Mouse (Mus musculus): ENCODE data around the gene Il17a. TPM values are rescaled to one million over a fixed set of nuclear protein-coding genes. Genes with fewer than 3 reads are reported as not detected.

Il17a gene
- polyA plus RNA-seq, 1 experiment from 2014 or later, result not detected

GRCm38 (mm10) chr1:20700011-20700410 lies 30.7 kb upstream of the Il17a start:
- H3K27ac ChIP-seq (ENCODE audit: low read depth, low read length), result no peak overlapping the region
- H3K27me3 ChIP-seq (ENCODE audit: control insufficient read depth, insufficient read depth, low read length), result no peaks in the 10 kb centered on the region
- no peaks in the 10 kb centered on the region for H3K4me1 ChIP-seq (ENCODE audit: control insufficient read depth, insufficient read depth, low read length)
- ATAC-seq (ENCODE audit: low FRiP score, low TSS enrichment), result no peak
- H3K36me3 ChIP-seq (ENCODE audit: control insufficient read depth, insufficient read depth, low read length), result no peaks in the 10 kb centered on the region
- no peak overlapping the region for H3K4me3 ChIP-seq (ENCODE audit: low read length)
- H3K4me2 ChIP-seq (replicated peaks; ENCODE audit: low read depth, low read length), result no peak overlapping the region
- no peak overlapping the region for H3K9ac ChIP-seq (ENCODE audit: low read depth, low read length)
- 62% methylated on average over 3 of the region's 3 CpGs for WGBS
- H3K9me3 ChIP-seq (ENCODE audit: control insufficient read depth, low read length), result no peaks in the 10 kb centered on the region

GRCm38 (mm10) chr1:20736572-20736971 lies 5.9 kb downstream of the Il17a start:
- Histone ChIP-seq H3K9ac (ENCODE audit: low read depth, low read length) (no peak overlapping the region), H3K27me3 (ENCODE audit: control insufficient read depth, insufficient read depth, low read length) (no peaks in the 10 kb centered on the region), H3K4me2 (replicated peaks; ENCODE audit: low read depth, low read length) (no peak overlapping the region), H3K36me3 (ENCODE audit: control insufficient read depth, insufficient read depth, low read length) (no peaks in the 10 kb centered on the region), H3K9me3 (ENCODE audit: control insufficient read depth, low read length) (no peaks in the 10 kb centered on the region), H3K4me3 (ENCODE audit: low read length) (no peak overlapping the region), H3K27ac (ENCODE audit: low read depth, low read length) (no peak overlapping the region), H3K4me1 (ENCODE audit: control insufficient read depth, insufficient read depth, low read length) (no peaks in the 10 kb centered on the region)
- 76% methylated on average over 4 of the region's 4 CpGs for WGBS
- ATAC-seq (ENCODE audit: low FRiP score, low TSS enrichment), result no peak

GRCm38 (mm10) chr1:20738483-20738882 lies 7.8 kb downstream of the Il17a start:
- Histone ChIP-seq H3K36me3 (ENCODE audit: control insufficient read depth, insufficient read depth, low read length) (no peaks in the 10 kb centered on the region), H3K9ac (ENCODE audit: low read depth, low read length) (no peak overlapping the region), H3K27ac (ENCODE audit: low read depth, low read length) (no peak overlapping the region), H3K27me3 (ENCODE audit: control insufficient read depth, insufficient read depth, low read length) (no peaks in the 10 kb centered on the region), H3K4me2 (replicated peaks; ENCODE audit: low read depth, low read length) (no peak overlapping the region), H3K4me1 (ENCODE audit: control insufficient read depth, insufficient read depth, low read length) (no peaks in the 10 kb centered on the region), H3K4me3 (ENCODE audit: low read length) (no peak overlapping the region), H3K9me3 (ENCODE audit: control insufficient read depth, low read length) (no peaks in the 10 kb centered on the region)
- no peak for ATAC-seq (ENCODE audit: low FRiP score, low TSS enrichment)
- 86% methylated on average over 2 of the region's 2 CpGs for WGBS

GRCm38 (mm10) chr1:20740496-20740998 lies 9.8 kb downstream of the Il17a start:
- no peak overlapping the region for H3K4me2 ChIP-seq (replicated peaks; ENCODE audit: low read depth, low read length)
- no peaks in the 10 kb centered on the region for H3K27me3 ChIP-seq (ENCODE audit: control insufficient read depth, insufficient read depth, low read length)
- no peaks in the 10 kb centered on the region for H3K4me1 ChIP-seq (ENCODE audit: control insufficient read depth, insufficient read depth, low read length)
- no peak for ATAC-seq (ENCODE audit: low FRiP score, low TSS enrichment)
- 80% methylated on average over 3 of the region's 3 CpGs for WGBS
- H3K36me3 ChIP-seq (ENCODE audit: control insufficient read depth, insufficient read depth, low read length), result no peaks in the 10 kb centered on the region
- H3K9ac ChIP-seq (ENCODE audit: low read depth, low read length), result no peak overlapping the region
- no peaks in the 10 kb centered on the region for H3K9me3 ChIP-seq (ENCODE audit: control insufficient read depth, low read length)
- no peak overlapping the region for H3K27ac ChIP-seq (ENCODE audit: low read depth, low read length)
- no peak overlapping the region for H3K4me3 ChIP-seq (ENCODE audit: low read length)

GRCm38 (mm10) chr1:20754439-20754838 lies 23.7 kb downstream of the Il17a start:
- no peak overlapping the region for H3K4me3 ChIP-seq (ENCODE audit: low read length)
- H3K27ac ChIP-seq (ENCODE audit: low read depth, low read length), result no peak overlapping the region
- no peaks in the 10 kb centered on the region for H3K27me3 ChIP-seq (ENCODE audit: control insufficient read depth, insufficient read depth, low read length)
- H3K9me3 ChIP-seq (ENCODE audit: control insufficient read depth, low read length), result no peaks in the 10 kb centered on the region
- no peak for ATAC-seq (ENCODE audit: low FRiP score, low TSS enrichment)
- H3K4me1 ChIP-seq (ENCODE audit: control insufficient read depth, insufficient read depth, low read length), result no peaks in the 10 kb centered on the region
- H3K9ac ChIP-seq (ENCODE audit: low read depth, low read length), result no peak overlapping the region
- WGBS, result 85% methylated on average over 10 of the region's 10 CpGs
- H3K4me2 ChIP-seq (replicated peaks; ENCODE audit: low read depth, low read length), result no peak overlapping the region
- H3K36me3 ChIP-seq (ENCODE audit: control insufficient read depth, insufficient read depth, low read length), result no peaks in the 10 kb centered on the region

- ATAC-seq (ENCODE audit: low FRiP score, low TSS enrichment), result no peak
- Histone ChIP-seq H3K36me3 (ENCODE audit: control insufficient read depth, insufficient read depth, low read length) (no peaks in the 10 kb centered on the region), H3K9me3 (ENCODE audit: control insufficient read depth, low read length) (no peaks in the 10 kb centered on the region), H3K27ac (ENCODE audit: low read depth, low read length) (no peak overlapping the region), H3K4me2 (replicated peaks; ENCODE audit: low read depth, low read length) (no peak overlapping the region), H3K27me3 (ENCODE audit: control insufficient read depth, insufficient read depth, low read length) (no peaks in the 10 kb centered on the region), H3K9ac (ENCODE audit: low read depth, low read length) (no peak overlapping the region), H3K4me3 (ENCODE audit: low read length) (no peak overlapping the region), H3K4me1 (ENCODE audit: control insufficient read depth, insufficient read depth, low read length) (no peaks in the 10 kb centered on the region)
- WGBS, result 82% methylated on average over 3 of the region's 3 CpGs
Observed at GRCm38 (mm10) chr1:20757586-20757985, 26.9 kb downstream of the Il17a start.

DNA sequence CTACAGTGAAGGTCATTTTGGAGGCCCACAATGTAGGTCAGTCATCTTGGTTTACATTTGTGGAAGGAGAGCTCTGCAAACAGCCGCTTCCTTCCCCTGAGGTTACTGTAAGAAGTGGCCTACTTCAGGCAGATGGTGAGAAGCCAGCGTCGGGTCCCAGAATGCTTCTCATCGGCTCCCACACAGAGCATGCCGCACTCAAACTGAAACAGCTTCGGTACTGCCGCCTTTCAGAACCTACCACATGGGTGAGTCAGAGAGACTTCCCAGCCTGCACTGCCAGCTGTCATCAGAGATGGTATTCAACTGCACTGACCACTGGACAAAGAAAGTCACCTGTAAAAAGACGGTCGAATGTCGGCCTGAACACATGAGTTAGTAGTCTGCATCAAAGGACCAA lies 29.1 kb downstream of the Il17a start:
- H3K9ac ChIP-seq (ENCODE audit: low read depth, low read length), result no peak overlapping the region
- no peak for ATAC-seq (ENCODE audit: low FRiP score, low TSS enrichment)
- H3K4me3 ChIP-seq (ENCODE audit: low read length), result no peak overlapping the region
- H3K27me3 ChIP-seq (ENCODE audit: control insufficient read depth, insufficient read depth, low read length), result no peaks in the 10 kb centered on the region
- no peaks in the 10 kb centered on the region for H3K9me3 ChIP-seq (ENCODE audit: control insufficient read depth, low read length)
- WGBS, result 84% methylated on average over 10 of the region's 10 CpGs
- H3K27ac ChIP-seq (ENCODE audit: low read depth, low read length), result no peak overlapping the region
- no peak overlapping the region for H3K4me2 ChIP-seq (replicated peaks; ENCODE audit: low read depth, low read length)
- no peaks in the 10 kb centered on the region for H3K36me3 ChIP-seq (ENCODE audit: control insufficient read depth, insufficient read depth, low read length)
- H3K4me1 ChIP-seq (ENCODE audit: control insufficient read depth, insufficient read depth, low read length), result no peaks in the 10 kb centered on the region

GRCm38 (mm10) chr1:20760331-20760730 lies 29.6 kb downstream of the Il17a start:
- Histone ChIP-seq H3K4me3 (ENCODE audit: low read length) (no peak overlapping the region), H3K4me1 (ENCODE audit: control insufficient read depth, insufficient read depth, low read length) (no peaks in the 10 kb centered on the region), H3K27ac (ENCODE audit: low read depth, low read length) (no peak overlapping the region), H3K4me2 (replicated peaks; ENCODE audit: low read depth, low read length) (no peak overlapping the region), H3K9me3 (ENCODE audit: control insufficient read depth, low read length) (no peaks in the 10 kb centered on the region), H3K9ac (ENCODE audit: low read depth, low read length) (no peak overlapping the region), H3K36me3 (ENCODE audit: control insufficient read depth, insufficient read depth, low read length) (no peaks in the 10 kb centered on the region), H3K27me3 (ENCODE audit: control insufficient read depth, insufficient read depth, low read length) (no peaks in the 10 kb centered on the region)
- ATAC-seq (ENCODE audit: low FRiP score, low TSS enrichment), result no peak
- WGBS, result 88% methylated on average over 5 of the region's 5 CpGs

DNA sequence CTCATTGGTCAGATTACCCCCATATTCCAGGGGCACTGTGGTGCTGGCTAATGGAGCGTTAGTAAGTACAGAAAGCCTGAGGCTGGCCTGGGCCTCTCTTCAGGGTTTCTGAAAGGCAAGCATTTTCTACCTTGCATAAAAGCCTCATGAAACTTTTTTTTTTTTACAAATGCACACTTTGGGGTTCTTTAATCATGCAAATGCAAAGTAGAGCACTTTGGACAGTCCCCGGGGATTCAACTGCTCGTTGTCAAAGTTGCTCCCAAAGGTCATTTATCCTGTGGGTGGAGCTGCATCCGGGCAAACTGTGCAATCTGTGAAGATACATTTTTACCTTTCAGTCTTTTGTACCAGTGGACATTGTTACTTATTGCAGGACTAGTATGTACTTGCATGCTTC lies 30.7 kb downstream of the Il17a start:
- H3K36me3 ChIP-seq (ENCODE audit: control insufficient read depth, insufficient read depth, low read length), result no peaks in the 10 kb centered on the region
- H3K4me2 ChIP-seq (replicated peaks; ENCODE audit: low read depth, low read length), result no peak overlapping the region
- no peak overlapping the region for H3K27ac ChIP-seq (ENCODE audit: low read depth, low read length)
- no peaks in the 10 kb centered on the region for H3K4me1 ChIP-seq (ENCODE audit: control insufficient read depth, insufficient read depth, low read length)
- H3K27me3 ChIP-seq (ENCODE audit: control insufficient read depth, insufficient read depth, low read length), result no peaks in the 10 kb centered on the region
- 73% methylated on average over 4 of the region's 4 CpGs for WGBS
- no peak overlapping the region for H3K4me3 ChIP-seq (ENCODE audit: low read length)
- no peaks in the 10 kb centered on the region for H3K9me3 ChIP-seq (ENCODE audit: control insufficient read depth, low read length)
- no peak overlapping the region for H3K9ac ChIP-seq (ENCODE audit: low read depth, low read length)
- no peak for ATAC-seq (ENCODE audit: low FRiP score, low TSS enrichment)
